In the genomic region with DNA sequence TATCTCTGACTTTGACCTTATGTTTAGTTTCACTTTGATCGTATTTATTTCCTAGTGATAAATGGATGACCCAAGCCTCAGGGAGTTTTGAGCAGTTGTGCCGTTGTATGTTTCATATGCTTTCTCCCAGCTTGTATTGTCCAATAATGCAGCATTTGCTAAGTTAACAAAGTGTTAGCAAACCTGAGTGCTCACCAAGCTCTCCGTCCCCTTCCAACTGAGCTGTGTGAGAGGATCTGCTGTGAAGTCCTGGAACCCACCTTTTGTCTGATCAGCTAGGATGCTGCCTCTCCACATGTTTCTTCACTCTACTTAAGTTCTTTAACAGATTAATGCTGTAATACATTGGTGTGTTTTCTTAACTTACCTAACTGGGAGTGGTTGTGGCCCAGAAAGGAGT, we compare ENCODE assay signal across 30 mouse cellular contexts.
"Had no signal": no experiment of that assay in that cellular context is flagged by ENCODE, and none has a peak within 500 bp of the region (broad histone marks: within the 10 kb centered on the region; RNA-seq: fewer than 3 reads in every experiment).

No protein-coding gene starts in this region.

- H3K27ac ChIP-seq: left cerebral cortex, adult 2 months; limb, embryonic 10.5 days; limb, embryonic 12.5 days; limb, embryonic 13.5 days; limb, embryonic 15.5 days; liver, embryonic 13.5 days; liver, embryonic 14.5 days; liver, embryonic 15.5 days; lung, embryonic 15.5 days; macrophage; midbrain, embryonic 10.5 days; midbrain, embryonic 12.5 days; midbrain, embryonic 13.5 days; neural tube, embryonic 12.5 days; neural tube, embryonic 13.5 days had no signal

- H3K9ac ChIP-seq: limb, embryonic 12.5 days; limb, embryonic 13.5 days; limb, embryonic 15.5 days; liver, embryonic 13.5 days; liver, embryonic 14.5 days; liver, embryonic 15.5 days; lung, embryonic 14.5 days; lung, embryonic 15.5 days; midbrain, embryonic 12.5 days; midbrain, embryonic 13.5 days; neural tube, embryonic 12.5 days; neural tube, embryonic 13.5 days had no signal

- H3K9me3 ChIP-seq: limb, embryonic 10.5 days; limb, embryonic 12.5 days; limb, embryonic 13.5 days; limb, embryonic 15.5 days; liver, embryonic 13.5 days; liver, embryonic 15.5 days; lung, embryonic 15.5 days; megakaryocyte, embryonic 14.5 days; midbrain, embryonic 10.5 days; midbrain, embryonic 12.5 days; midbrain, embryonic 13.5 days; neural tube, embryonic 12.5 days; neural tube, embryonic 13.5 days had no signal

- H3K27me3 ChIP-seq: limb, embryonic 12.5 days; limb, embryonic 13.5 days; limb, embryonic 15.5 days; liver, embryonic 13.5 days; liver, embryonic 15.5 days; lung, embryonic 15.5 days; megakaryocyte, embryonic 14.5 days; midbrain, embryonic 12.5 days; midbrain, embryonic 13.5 days; neural tube, embryonic 12.5 days; neural tube, embryonic 13.5 days had no signal

- H3K4me2 ChIP-seq: limb, embryonic 12.5 days; limb, embryonic 13.5 days; limb, embryonic 15.5 days; liver, embryonic 11.5 days; liver, embryonic 13.5 days; liver, embryonic 15.5 days; lung, embryonic 14.5 days; lung, embryonic 15.5 days; midbrain, embryonic 12.5 days; midbrain, embryonic 13.5 days; neural tube, embryonic 12.5 days; neural tube, embryonic 13.5 days had no signal

- H3K4me3 ChIP-seq: left cerebral cortex, adult 2 months; limb, embryonic 10.5 days; limb, embryonic 12.5 days; limb, embryonic 13.5 days; limb, embryonic 15.5 days; liver, embryonic 13.5 days; liver, embryonic 15.5 days; lung, embryonic 15.5 days; megakaryocyte, embryonic 14.5 days; midbrain, embryonic 10.5 days; midbrain, embryonic 12.5 days; midbrain, embryonic 13.5 days; myocyte; neural tube, embryonic 12.5 days; neural tube, embryonic 13.5 days had no signal

- ATAC-seq: lung, postnatal 0 days; midbrain, embryonic 13.5 days; midbrain, embryonic 16.5 days had no signal

- H3K36me3 ChIP-seq: liver, embryonic 13.5 days; liver, embryonic 15.5 days; lung, embryonic 15.5 days; midbrain, embryonic 10.5 days; midbrain, embryonic 12.5 days; midbrain, embryonic 13.5 days; neural tube, embryonic 12.5 days; neural tube, embryonic 13.5 days had no signal

- DNase-seq: left cerebral cortex, postnatal 4 days; liver; liver, embryonic 13.5 days; lung, adult 18-20 months; lung, adult 2 months; lung, embryonic 14.5 days; lung, postnatal 10 days; lung, postnatal 14 days; lung, postnatal 36 days; lung, postnatal 4 days; midbrain, embryonic 14.5 days had no signal

- H3K4me1 ChIP-seq: limb, embryonic 15.5 days; liver, embryonic 13.5 days; liver, embryonic 15.5 days; lung, embryonic 15.5 days; midbrain, embryonic 10.5 days; midbrain, embryonic 12.5 days; midbrain, embryonic 13.5 days; neural tube, embryonic 12.5 days; neural tube, embryonic 13.5 days had no signal
